Mouse (Mus musculus) hindbrain, embryonic 10.5 days (tissue): ENCODE results near the gene Rbl1. TPM values are rescaled to one million over a fixed set of nuclear protein-coding genes. Genes with fewer than 3 reads are reported as not detected.
"Not testable (repeated sequence)": the region's sequence is repeated elsewhere in the genome, so short reads cannot be mapped to it uniquely, and the experiment has no call there.

Experiments
- DNase-seq: peaks from one replicate; pipeline ENCODE4 v3.0.0-alpha.2; 2017; ENCODE audit warnings: low spot score
- H3K27ac ChIP-seq: fragments of 300-500 bp; sonication (generic); 2 replicates; pipeline ENCODE4 v1.5.1; 2016; ENCODE audit warnings: mild to moderate bottlenecking, moderate library complexity
- H3K27me3 ChIP-seq: fragments of 300-500 bp; sonication (generic); 2 replicates; pipeline ENCODE4 v1.6.1; 2016; ENCODE audit warnings: mild to moderate bottlenecking; ENCODE audit not compliant: poor library complexity, insufficient read depth, severe bottlenecking
- H3K36me3 ChIP-seq: fragments of 300-500 bp; sonication (generic); 2 replicates; pipeline ENCODE4 v1.6.1; 2016; ENCODE audit warnings: mild to moderate bottlenecking, moderate library complexity
- H3K4me1 ChIP-seq: fragments of 300-500 bp; sonication (generic); replicated peaks from 2 replicates; pipeline ENCODE4 v1.6.1; 2016; ENCODE audit warnings: mild to moderate bottlenecking
- H3K4me3 ChIP-seq: fragments of 300-500 bp; sonication (generic); 2 replicates; pipeline ENCODE4 v1.5.1; 2016; ENCODE audit warnings: mild to moderate bottlenecking, moderate library complexity
- H3K9me3 ChIP-seq: fragments of 300-500 bp; sonication (generic); 2 replicates; pipeline ENCODE4 v1.6.1; 2016; ENCODE audit warnings: mild to moderate bottlenecking, moderate library complexity
- WGBS: fragments of 180-500 bp; shearing (Covaris S2); methylation state at CpG from one replicate; pipeline ENCODE4 v1.1.7; 2016; 5-methylcytosine and 5-hydroxymethylcytosine counted together
- polyA plus RNA-seq: library from polyadenylated mRNA; unstranded; fragments of >200 nt; fragmentation: Nextera tagmentation; extraction: Ambion mirVana; gene quantifications from 2 replicates; pipeline ENCODE4 v1.2.1, GENCODE M21; 2016

Gene Rbl1
- polyA plus RNA-seq, result 22.9 and 28.1 TPM in 2 replicates

- Histone ChIP-seq H3K9me3 (no peaks in the 10 kb centered on the region; the same call in 1 of the 2 replicates), H3K4me1 (peaks cover 30% of the 10 kb centered on the region), H3K36me3 (peaks cover 27% of the 10 kb centered on the region), H3K4me3 (peak within 1 kb of the TSS; percentile 82), H3K27me3 (no peaks in the 10 kb centered on the region), H3K27ac (peak within 1 kb of the TSS; percentile 100)
- DNase-seq, result peak; percentile 94
- 1% methylated on average over 73 of the region's 73 CpGs for WGBS
These were observed at the start of gene Rbl1 for GRCm38 (mm10) chr2:157204366-157205218. Gene Rbl1 (minus strand): TSS chr2:157204534.

DNA sequence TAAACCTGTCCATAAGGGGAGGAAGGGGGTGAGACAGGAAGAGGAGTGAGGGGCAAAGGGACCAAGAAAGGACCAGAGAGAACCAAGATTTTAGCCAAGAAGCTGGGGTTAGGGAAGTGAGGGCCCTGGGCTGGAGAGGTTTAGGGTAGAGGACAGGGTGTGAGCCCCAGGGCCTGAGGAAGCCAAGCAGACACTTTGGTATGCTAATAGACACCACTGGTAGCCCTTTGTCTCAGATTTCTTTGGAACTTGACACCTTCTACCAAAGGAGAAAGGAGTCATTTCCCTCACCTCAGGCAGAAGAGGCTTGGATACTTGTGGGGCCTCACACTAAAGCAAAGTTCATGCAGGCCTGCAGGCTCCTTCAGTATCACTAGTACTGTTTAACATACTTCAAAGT lies 43.8 kb upstream of the Rbl1 start:
- Histone ChIP-seq H3K36me3 (no peaks in the 10 kb centered on the region), H3K9me3 (no peaks in the 10 kb centered on the region), H3K4me1 (peaks cover 13% of the 10 kb centered on the region), H3K4me3 (no peak overlapping the region), H3K27ac (no peak overlapping the region), H3K27me3 (no peaks in the 10 kb centered on the region)
- DNase-seq, result peak; percentile 4

DNA sequence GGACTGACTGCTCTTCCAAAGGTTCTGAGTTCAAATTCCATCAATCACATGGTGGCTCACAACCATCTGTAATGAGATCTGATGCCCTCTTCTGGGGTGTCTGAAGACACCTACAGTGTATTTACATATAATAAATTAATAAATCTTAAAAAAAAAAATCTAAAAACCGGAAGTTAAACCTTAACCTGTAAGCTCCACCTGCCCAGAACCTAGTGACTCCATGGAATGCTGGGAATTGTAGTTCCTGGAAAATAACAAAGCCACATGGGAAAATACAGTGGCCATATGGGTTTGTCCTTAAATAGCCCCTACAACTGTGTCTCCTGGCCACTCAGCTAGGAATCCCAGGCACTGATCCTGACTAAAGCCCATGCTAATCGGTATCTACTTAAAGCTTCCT lies 41.3 kb upstream of the Rbl1 start:
- Histone ChIP-seq H3K4me1 (peaks cover 13% of the 10 kb centered on the region), H3K4me3 (no peak overlapping the region), H3K36me3 (no peaks in the 10 kb centered on the region), H3K27ac (no peak overlapping the region), H3K27me3 (no peaks in the 10 kb centered on the region), H3K9me3 (no peaks in the 10 kb centered on the region)
- 77% methylated on average over 2 of the region's 2 CpGs for WGBS
- no peak for DNase-seq

- Histone ChIP-seq H3K9me3 (no peaks in the 10 kb centered on the region), H3K36me3 (no peaks in the 10 kb centered on the region), H3K4me1 (peaks cover 13% of the 10 kb centered on the region), H3K27me3 (no peaks in the 10 kb centered on the region), H3K4me3 (no peak overlapping the region), H3K27ac (no peak overlapping the region)
- DNase-seq, result no peak
- WGBS, result 63% methylated on average over 5 of the region's 5 CpGs
These were observed 40.7 kb upstream of the Rbl1 start for GRCm38 (mm10) chr2:157245001-157245400.

GRCm38 (mm10) chr2:157235946-157236345 lies 31.6 kb upstream of the Rbl1 start:
- H3K27me3 ChIP-seq, result no peaks in the 10 kb centered on the region
- H3K27ac ChIP-seq, result no peak overlapping the region
- WGBS, result 87% methylated on average over 8 of the region's 8 CpGs
- no peak for DNase-seq
- H3K36me3 ChIP-seq, result no peaks in the 10 kb centered on the region
- H3K9me3 ChIP-seq, result no peaks in the 10 kb centered on the region
- H3K4me3 ChIP-seq, result no peak overlapping the region
- 0 out of 2 replicates have a peak, but pooled peaks cover 6% of the 10 kb centered on the region for H3K4me1 ChIP-seq

GRCm38 (mm10) chr2:157221916-157222315 lies 17.6 kb upstream of the Rbl1 start:
- DNase-seq, H3K36me3 ChIP-seq, H3K4me3 ChIP-seq, H3K27ac ChIP-seq, H3K4me1 ChIP-seq, H3K9me3 ChIP-seq, H3K27me3 ChIP-seq: not testable (repeated sequence)
- 88% methylated on average over 3 of the region's 3 CpGs for WGBS

- DNase-seq, result no peak
- H3K9me3 ChIP-seq, result no peaks in the 10 kb centered on the region
- H3K36me3 ChIP-seq, result no peaks in the 10 kb centered on the region
- no peak overlapping the region for H3K27ac ChIP-seq
- H3K27me3 ChIP-seq, result no peaks in the 10 kb centered on the region
- H3K4me1 ChIP-seq, result no peaks in the 10 kb centered on the region
- 86% methylated on average over 6 of the region's 6 CpGs for WGBS
- no peak overlapping the region for H3K4me3 ChIP-seq
These were observed 15.8 kb upstream of the Rbl1 start for GRCm38 (mm10) chr2:157220108-157220507.

- WGBS, result 94% methylated on average over 7 of the region's 7 CpGs
- Histone ChIP-seq H3K4me1 (no peaks in the 10 kb centered on the region), H3K36me3 (no peaks in the 10 kb centered on the region), H3K27ac (no peak overlapping the region), H3K4me3 (no peak overlapping the region), H3K9me3 (no peaks in the 10 kb centered on the region; the same call in 1 of the 2 replicates), H3K27me3 (no peaks in the 10 kb centered on the region)
- no peak for DNase-seq
These were observed 7.4 kb upstream of the Rbl1 start for GRCm38 (mm10) chr2:157211731-157212130.

- H3K36me3 ChIP-seq, result peaks cover 36% of the 10 kb centered on the region
- no peaks in the 10 kb centered on the region for H3K27me3 ChIP-seq
- peaks cover 6% of the 10 kb centered on the region for H3K9me3 ChIP-seq
- peak overlapping the region; percentile 100 for H3K27ac ChIP-seq
- no peak for DNase-seq
- peaks cover 30% of the 10 kb centered on the region for H3K4me1 ChIP-seq
- WGBS, result 1% methylated on average over 49 of the region's 49 CpGs
- peak overlapping the region; percentile 82 for H3K4me3 ChIP-seq
These were observed 622 bp downstream of the Rbl1 start for GRCm38 (mm10) chr2:157203459-157204365.

DNA sequence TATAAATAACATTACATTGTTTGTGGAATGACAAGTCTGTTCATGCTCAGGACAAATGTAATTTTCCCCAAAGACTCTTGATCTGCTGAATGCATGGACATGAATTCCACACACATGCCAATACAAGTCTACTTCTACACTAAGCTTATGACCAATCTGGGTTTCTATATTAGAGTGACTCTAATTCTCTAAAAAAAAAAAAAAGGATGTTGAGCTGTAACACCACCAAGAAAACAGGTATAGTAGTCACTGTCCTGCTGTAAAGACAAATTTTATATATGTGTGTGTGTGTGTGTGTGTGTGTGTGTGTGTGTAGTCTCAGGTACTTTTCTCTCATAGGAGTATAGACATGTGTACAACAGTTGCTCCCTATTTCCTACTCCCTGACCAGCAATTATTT lies 1.3 kb downstream of the Rbl1 start:
- Histone ChIP-seq H3K4me3 (peak overlapping the region; percentile 82), H3K4me1 (peaks cover 30% of the 10 kb centered on the region), H3K9me3 (peaks cover 10% of the 10 kb centered on the region), H3K27ac (no peak overlapping the region), H3K27me3 (no peaks in the 10 kb centered on the region), H3K36me3 (peaks cover 40% of the 10 kb centered on the region)
- no peak for DNase-seq

DNA sequence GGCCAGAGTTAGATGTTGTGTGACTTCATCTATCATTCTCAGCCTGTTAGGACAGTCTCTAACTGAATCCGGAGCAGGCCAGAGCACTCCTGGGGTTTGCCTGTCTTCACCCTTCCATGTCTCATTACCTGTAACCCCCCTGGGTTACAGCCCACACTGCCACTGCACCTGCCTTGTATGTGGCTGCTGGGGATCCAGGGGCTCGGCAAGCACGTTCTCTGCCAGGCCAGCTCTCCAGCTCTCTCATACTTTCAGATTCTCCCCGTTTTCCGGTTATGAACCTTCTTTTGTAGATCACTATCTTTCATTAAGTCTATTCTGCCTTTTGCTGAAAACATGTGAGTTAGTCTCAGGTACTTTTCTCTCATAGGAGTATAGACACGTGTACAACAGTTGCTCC lies 2.0 kb downstream of the Rbl1 start:
- WGBS, result 87% methylated on average over 6 of the region's 6 CpGs

DNA sequence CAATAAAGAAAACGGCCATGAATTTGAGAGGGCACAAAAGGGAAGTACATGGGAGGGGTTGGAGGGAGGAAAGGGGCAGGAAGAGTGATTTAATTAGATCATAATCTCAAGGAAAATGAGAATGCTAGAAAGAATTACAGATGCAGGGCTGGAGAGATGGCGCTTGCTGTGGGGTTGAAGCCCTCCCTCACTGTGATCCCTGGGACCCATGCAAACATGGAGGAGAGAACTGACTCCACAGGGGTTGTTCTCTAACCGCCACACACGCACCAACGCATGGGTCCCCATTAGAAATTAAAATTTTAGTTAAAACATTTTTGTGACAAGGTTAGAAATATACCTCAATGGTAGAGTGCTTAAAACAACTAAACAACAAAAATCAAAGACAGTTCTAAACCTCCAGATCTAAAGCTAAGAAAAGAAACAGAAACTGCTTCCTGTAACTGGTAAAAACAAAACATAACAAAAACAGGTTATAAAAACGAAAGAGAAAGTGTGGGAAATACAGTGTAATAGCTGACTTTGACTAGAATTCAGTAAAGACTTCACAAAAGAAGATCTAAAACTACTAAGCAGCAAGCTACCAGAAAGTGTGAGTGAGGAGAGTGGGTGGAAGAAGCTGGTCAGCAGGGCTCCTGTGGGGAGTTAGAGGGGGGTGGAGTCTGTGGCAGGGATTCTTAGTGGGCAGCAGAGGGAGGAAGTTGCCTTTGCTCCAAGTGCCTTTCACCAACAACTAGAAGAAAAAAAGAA lies 3.1 kb downstream of the Rbl1 start:
- Histone ChIP-seq H3K4me3 (no peak overlapping the region), H3K36me3 (peaks cover 58% of the 10 kb centered on the region), H3K9me3 (peaks cover 10% of the 10 kb centered on the region; the same call in 1 of the 2 replicates)

More for the DNA sequence above, 2.0 kb downstream of the Rbl1 start:
- no peak overlapping the region for H3K4me3 ChIP-seq
- peaks cover 47% of the 10 kb centered on the region for H3K36me3 ChIP-seq
- H3K27ac ChIP-seq, result no peak overlapping the region
- peaks cover 30% of the 10 kb centered on the region for H3K4me1 ChIP-seq
- no peak for DNase-seq
- no peaks in the 10 kb centered on the region for H3K27me3 ChIP-seq
- H3K9me3 ChIP-seq, result peaks cover 10% of the 10 kb centered on the region; the same call in 1 of the 2 replicates

More for the DNA sequence above, 3.1 kb downstream of the Rbl1 start:
- DNase-seq, result no peak
- WGBS, result 89% methylated on average over 6 of the region's 6 CpGs
- peaks cover 30% of the 10 kb centered on the region for H3K4me1 ChIP-seq
- H3K27ac ChIP-seq, result no peak overlapping the region
- H3K27me3 ChIP-seq, result no peaks in the 10 kb centered on the region
